Mouse (Mus musculus) adrenal gland, adult 18-20 months (tissue): ENCODE measurements at regions not wholly inside any gene's neighbourhood (a gene's known extent, or its start where the extent isn't known, plus 50 kb on each side); places are given as distances from the start of the nearest gene placed in this dataset.
A peak's percentile ranks its signal among the peaks of the same experiment; 100 is the strongest.
"Not testable (repeated sequence)": the region's sequence is repeated elsewhere in the genome, so short reads cannot be mapped to it uniquely, and the experiment has no call there.

ENCODE experiments used
- DNase-seq, 2 experiments: peaks; one replicate each; pipeline ENCODE4 v3.0.0; 2021 to 2022; ENCODE audit warnings: low spot score in 2 of 2

- no peak for DNase-seq
These were observed 85.9 kb downstream of the Osr1 start for GRCm38 (mm10) chr12:9655794-9656193.

- DNase-seq: no peak
These were observed 86.4 kb downstream of the Osr1 start for GRCm38 (mm10) chr12:9656324-9656723.

- DNase-seq: no peak
These were observed 87.4 kb downstream of the Osr1 start for GRCm38 (mm10) chr12:9657199-9657766.

- no peak for DNase-seq
These were observed 87.9 kb downstream of the Osr1 start for GRCm38 (mm10) chr12:9657793-9658192.

GRCm38 (mm10) chr12:9660299-9660698 lies 90.4 kb downstream of the Osr1 start:
- DNase-seq: no peak

GRCm38 (mm10) chr12:9688776-9689175 lies 118.9 kb downstream of the Osr1 start:
- DNase-seq: no peak

GRCm38 (mm10) chr12:9689541-9689940 lies 119.6 kb downstream of the Osr1 start:
- DNase-seq: no peak

- no peak for DNase-seq
These were observed 163.0 kb downstream of the Osr1 start for GRCm38 (mm10) chr12:9732921-9733320.

- no peak for DNase-seq
These were observed 174.9 kb downstream of the Osr1 start for GRCm38 (mm10) chr12:9744709-9745395.

- DNase-seq: no peak
These were observed 181.6 kb downstream of the Osr1 start for GRCm38 (mm10) chr12:9751261-9752078.

GRCm38 (mm10) chr12:9752079-9752450 lies 182.1 kb downstream of the Osr1 start:
- DNase-seq: no peak

- peak in 1 of 2 experiments; percentile 4 for DNase-seq
These were observed 186.5 kb downstream of the Osr1 start for GRCm38 (mm10) chr12:9756411-9756810.

- no peak for DNase-seq
These were observed 190.9 kb downstream of the Osr1 start for GRCm38 (mm10) chr12:9760818-9761217.

GRCm38 (mm10) chr12:9762291-9762811 lies 192.4 kb downstream of the Osr1 start:
- DNase-seq: not testable (repeated sequence)

GRCm38 (mm10) chr12:9762842-9763241 lies 192.9 kb downstream of the Osr1 start:
- DNase-seq: no peak

- no peak for DNase-seq
These were observed 201.0 kb downstream of the Osr1 start for GRCm38 (mm10) chr12:9770908-9771307.

GRCm38 (mm10) chr12:9772875-9773274 lies 203.0 kb downstream of the Osr1 start:
- DNase-seq: no peak

GRCm38 (mm10) chr12:9802284-9802683 lies 232.4 kb downstream of the Osr1 start:
- DNase-seq: no peak

- DNase-seq: no peak
These were observed 237.5 kb downstream of the Osr1 start for GRCm38 (mm10) chr12:9807406-9807805.

GRCm38 (mm10) chr12:9833273-9833672 lies 263.4 kb downstream of the Osr1 start:
- DNase-seq: no peak

GRCm38 (mm10) chr12:9839198-9839845 lies 269.4 kb downstream of the Osr1 start:
- DNase-seq: no peak
